Mouse (Mus musculus) effector memory CD4-positive, alpha-beta T cell, adult 5 months (primary cell): Measurements from ENCODE around the gene Traip. TPM values are rescaled to one million over a fixed set of nuclear protein-coding genes. Genes with fewer than 3 reads are reported as not detected.

Experiments
- polyA plus RNA-seq: library from polyadenylated mRNA; unstranded; fragments of 100-300 nt; shearing (Covaris generic); gene quantifications from one replicate; pipeline ENCODE4 v1.2.1, GENCODE M21; 2017

Traip gene
- 2.0 TPM for polyA plus RNA-seq

DNA sequence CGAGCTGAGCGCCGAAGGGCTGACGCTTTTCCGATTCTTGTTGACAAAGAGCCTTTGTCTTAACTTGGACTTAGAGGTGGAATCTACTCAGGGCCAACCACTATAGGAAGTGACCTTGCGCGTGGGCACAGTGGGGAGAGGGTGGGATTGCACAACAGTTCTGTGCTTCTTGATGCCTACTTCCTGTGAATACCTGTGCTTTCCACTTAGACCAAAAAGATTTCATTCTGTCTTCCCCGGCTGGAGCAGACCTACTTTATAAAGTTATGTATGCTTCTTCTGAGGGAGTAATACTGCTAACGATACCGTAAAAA is at the start of gene Traip:
TSS of gene Traip (plus strand) at position 215 of the 314 bp plus-strand sequence.

DNA sequence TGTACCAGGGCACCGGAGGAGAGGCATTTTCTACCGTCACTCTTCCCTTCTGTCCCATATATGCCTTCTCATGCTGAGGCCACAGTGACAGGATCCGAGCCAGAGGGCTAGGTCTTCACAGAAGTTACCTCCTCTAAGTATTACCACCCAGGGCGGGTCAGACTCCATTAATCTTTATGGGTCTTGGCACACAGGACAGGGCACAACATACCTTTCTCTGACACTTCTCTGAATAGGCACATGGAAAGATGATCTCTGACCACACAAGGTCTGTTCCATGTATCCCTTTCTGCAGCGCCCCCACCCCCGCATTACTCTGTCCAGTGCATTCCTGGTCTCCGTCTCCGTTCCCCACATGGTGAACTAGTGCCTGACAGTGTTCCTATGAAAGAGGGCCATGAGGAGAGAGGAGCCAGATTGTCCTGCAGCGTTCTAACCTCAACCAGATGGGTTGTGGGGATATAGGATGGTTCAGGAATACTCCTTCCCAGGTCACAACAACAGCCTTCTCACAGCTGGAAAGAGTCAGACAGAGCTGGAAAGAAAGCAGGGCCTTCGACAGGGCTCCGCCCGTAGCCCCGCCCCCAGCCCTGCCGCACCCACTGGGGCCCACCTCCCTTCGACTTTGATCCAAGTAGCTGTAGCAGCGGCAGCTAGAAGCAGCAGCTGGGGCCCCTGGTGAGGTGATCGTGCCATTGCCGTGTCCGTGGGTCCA is 43.5 kb upstream of the Traip start, which contains the start of gene Mst1r:
TSS of gene Mst1r (plus strand) at position 622 of the 715 bp plus-strand sequence.

DNA sequence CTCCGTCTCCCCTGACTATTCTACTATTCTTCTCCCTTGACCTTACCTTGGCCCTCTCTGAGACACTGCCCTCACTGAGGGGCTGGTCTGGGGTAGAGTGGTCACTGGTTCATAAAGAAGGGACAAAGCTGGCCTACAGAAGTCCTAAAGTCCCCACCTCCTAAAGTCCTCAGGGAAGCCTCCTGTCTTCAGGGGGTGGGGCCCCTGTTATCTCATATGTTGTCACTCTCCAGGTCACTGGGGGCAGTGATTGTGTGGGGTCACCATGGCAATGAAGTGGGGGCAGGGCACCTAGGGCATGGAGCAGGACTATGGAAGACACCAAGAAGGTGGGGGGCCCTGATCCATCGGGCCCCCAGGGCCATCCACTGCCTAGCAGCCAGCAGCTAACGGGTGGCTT is 21.8 kb upstream of the Traip start, which contains the start of gene Actl11:
TSS of gene Actl11 (plus strand) at position 301 of the 400 bp plus-strand sequence.

DNA sequence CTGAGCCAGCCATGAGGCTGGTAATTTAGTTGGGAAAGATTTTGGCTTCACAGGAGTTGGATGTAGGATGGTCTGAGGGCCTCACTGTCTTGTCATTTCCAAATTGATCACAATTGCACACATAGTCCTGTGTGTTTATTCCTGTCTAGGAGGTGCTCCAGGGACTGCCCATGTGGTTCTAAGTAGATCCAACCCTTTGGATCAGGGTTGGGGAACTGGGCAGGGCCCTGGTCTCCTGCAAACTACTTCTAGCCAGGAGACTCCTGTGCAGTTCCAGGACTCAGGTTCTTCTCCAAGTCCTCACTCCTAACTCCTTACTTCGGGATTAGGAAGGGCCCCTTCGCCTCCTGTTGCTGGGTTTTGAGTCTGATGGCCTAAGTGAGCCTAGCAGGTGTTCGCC is 14.6 kb upstream of the Traip start, which contains the start of gene Camkv:
TSS of gene Camkv (plus strand) at position 301 of the 400 bp plus-strand sequence.

DNA sequence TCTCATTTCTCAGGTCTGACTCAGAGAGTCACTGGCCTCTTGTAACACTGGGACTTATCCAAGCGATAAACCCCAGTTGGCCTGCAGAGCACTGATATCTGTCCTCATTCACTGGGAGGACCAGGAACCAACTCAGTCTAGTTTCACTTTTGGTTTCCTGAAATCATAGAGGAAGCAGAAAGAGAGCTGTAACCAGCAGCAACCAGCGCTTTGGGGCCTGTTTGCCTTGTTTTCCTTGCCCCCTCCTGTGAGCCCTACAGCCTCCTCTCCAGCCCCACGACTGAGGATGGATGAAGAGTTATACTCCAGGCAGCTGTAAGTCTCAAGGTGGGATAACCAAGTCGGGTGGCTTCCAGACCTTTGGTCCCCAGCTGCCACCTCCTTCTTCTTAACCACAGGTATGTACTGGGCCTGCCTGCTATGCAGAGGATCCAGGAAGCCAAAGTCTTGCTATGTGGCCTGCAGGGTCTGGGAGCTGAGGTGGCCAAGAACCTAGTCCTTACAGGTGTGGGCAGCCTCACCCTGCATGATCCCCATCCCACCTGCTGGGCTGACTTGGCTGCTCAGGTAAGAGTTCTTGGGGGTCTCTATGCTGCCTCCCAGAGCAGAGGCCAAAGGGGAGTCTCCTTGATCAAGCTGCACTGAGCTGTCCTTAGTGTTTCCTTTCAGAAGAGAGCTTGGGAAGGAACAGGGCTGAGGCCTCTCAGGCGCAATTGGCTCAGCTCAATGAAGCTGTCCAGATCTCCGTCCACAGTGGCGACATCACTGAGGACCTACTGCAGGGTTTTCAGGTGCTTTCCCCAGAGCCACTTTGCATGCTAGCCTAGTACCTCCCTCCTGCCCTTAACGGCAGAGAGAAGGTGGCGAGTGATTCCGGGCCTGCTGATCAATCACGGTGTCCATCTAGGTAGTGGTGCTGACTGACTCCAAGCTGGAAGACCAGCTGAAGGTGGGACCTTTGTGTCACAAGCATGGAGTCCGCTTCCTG is 25.8 kb downstream of the Traip start, which contains the start of gene Uba7:
TSS of gene Uba7 (plus strand) at position 107 of the 988 bp plus-strand sequence.

DNA sequence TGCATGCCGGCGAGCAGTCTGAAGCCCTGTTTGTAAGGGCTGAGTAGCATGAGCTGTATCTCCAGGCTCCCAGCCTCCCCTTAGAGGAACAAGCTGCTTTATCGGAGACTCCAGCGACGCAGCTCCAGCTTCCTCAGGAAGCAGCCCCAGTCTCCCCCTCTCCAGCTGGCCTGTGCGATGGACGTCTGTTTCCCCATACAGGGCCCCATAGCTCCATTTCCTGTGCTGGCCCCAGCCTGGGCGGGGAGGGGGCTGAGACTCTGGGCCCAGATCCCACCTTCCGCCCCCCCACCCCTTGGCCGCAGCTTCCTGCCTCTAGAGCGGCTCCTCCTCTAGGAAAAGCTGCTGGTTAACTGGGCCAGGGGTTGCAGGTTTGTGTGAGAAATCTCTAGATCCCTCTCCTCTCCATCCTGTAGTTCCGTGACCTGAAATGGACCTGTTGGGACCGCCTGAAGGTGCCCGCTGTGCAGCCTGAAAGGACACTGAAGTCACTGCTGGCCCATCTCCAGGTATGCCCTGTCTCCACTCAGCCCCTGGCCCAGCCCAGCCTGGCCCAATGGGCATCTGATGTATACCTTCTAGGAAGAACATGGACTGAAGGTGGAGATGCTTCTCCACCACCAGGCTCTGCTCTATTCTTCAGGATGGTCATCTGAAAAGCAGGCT is 32.9 kb downstream of the Traip start, which contains the start of gene Gm20661:
TSS of gene Gm20661 (plus strand) at position 378 of the 666 bp plus-strand sequence.

DNA sequence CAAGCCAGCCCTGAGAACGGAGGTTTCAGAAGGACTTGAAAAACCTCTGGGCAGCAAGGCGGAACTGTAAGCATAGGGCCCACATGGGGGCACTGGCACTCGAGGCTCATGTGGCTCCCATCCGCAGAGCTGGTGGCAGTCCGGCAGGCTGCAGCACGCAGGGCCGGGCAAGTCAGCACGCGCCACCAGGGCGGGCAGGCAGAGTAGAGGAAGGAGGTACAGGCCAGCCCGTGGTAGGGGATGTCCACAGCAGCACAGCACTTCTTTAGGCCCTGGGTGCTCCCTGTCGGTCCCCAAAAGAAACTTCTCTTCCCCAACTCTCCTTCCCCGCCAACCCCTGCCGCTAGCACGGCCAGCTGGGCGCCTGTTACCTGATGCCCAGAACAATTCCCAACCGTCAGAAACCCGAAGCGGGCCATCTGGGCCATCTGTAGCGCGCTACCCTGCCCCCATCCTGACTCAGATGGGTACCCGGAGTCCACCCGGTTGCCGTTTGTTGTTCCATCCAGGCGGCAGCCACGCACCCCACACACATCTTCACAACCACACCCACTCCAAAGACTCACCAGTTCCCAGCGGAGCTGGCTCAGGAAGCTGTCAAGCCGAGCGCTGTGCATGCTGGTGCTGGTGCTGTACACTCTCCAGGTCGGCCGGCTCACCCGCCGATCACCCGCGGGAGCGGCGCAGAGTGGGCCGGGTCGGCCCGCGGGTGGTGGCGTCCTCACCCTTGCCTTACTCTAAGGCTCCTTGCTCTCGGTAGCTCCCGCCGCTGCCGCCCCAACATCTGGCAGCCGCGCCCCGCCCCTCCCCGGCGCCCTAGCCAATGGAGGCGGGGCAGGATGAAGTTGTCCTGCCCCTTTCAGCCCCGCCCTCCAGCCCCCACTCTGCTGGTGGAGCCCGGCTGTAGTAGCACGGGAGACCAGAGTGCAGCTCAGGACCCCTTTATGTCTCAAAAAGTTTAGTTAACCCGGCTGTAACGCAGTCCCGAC is 35.5 kb downstream of the Traip start, which contains the start of gene Inka1:
TSS of gene Inka1 (minus strand) at position 749 of the 989 bp plus-strand sequence.

DNA sequence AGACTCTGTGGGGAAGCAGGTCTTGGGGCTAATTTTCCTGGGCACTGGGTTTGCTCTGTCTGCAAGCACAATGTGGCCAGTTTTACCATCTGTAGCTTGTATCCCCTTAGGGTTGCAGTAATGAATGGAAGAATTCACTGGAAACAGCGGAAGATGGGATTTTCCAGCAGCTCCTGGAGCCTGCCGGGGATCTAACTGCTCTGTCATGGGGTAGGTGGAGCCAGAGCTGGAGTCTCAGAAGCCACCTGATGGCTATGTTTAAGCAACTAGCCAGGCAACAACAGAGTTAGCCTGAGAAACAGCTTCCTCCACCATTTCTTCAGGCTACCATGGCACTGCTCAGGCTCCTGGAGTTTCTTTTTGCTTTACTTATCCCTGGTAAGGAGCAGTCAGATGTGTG is 42.3 kb downstream of the Traip start, which contains the start of gene Cdhr4:
TSS of gene Cdhr4 (plus strand) at position 301 of the 400 bp plus-strand sequence.

DNA sequence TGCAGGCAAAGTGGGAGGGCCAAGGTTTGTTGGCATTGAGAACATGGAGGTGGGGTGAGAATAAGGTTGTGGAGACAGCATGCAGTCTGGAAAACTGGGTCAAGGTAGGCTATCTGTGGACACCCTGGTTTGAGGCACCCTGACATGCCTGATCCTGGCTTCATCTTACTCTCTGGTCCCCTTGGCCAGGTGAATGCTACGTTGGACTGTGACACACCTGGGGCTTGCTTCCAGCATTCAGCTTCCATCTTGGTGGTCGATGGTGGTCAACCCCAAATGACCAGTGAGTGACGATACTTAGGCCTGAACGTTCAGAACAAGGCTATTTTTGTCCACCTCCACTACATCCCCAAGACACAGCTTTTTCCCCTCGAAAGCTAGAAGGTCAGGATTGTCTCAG is 46.1 kb downstream of the Traip start, which contains the start of gene Gm20662:
TSS of gene Gm20662 (plus strand) at position 301 of the 400 bp plus-strand sequence.

DNA sequence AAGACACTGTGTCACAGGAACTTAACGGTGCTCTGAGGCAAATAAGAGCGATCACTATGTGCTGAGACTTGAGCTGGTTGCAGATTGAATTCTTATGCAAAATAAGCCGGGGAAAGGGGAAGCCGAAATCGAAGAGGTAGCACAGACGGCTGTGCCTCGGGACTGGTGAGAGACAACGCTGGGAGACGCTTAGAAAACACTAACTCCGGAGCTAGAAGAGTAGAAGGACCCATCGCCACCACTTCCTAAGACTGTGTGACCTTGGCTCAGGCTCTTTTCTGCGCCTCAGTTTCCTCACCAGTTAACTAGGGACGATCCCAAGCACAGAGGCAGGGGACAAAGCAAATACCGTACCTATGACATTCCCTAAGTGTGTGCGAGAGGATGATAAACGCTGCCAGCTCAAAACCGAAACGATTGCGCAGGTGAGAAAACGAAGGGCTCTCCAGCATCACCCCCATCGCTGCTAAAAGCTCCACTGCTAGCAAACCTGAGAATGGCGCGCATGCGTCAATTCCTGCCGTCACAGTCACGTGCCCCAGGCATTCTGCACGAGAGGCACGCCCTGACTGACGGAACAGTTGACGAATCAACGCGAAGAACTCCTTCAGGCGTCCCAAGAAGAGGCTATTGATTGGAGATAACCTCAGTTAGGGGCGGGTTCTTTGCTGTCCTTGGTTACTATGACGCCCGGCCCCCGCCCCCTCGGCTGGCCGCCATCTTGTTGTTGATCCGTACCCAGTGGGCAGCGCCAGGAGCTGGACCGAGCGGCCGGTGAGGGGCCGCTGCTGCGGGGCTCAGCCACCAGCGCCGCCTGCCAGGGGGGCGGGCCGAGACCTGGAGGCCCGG is 52.2 kb downstream of the Traip start, which contains the start of gene Ip6k1:
TSS of gene Ip6k1 (plus strand) at position 580 of the 849 bp plus-strand sequence.

Other genes with a start within 250 kb of the Traip start
- 0.22 TPM for gene Sema3f, start 239.7 kb upstream of the Traip start, polyA plus RNA-seq
- 306 TPM for gene Rbm5, start 179.1 kb upstream of the Traip start, polyA plus RNA-seq
- 110 TPM for gene Rbm6, start 76.9 kb upstream of the Traip start, polyA plus RNA-seq
- gene Mon1a, start 62.0 kb upstream of the Traip start, polyA plus RNA-seq: 19.9 TPM
- not detected for gene Mst1r, start 43.3 kb upstream of the Traip start, polyA plus RNA-seq
- not detected for gene Actl11, start 21.7 kb upstream of the Traip start, polyA plus RNA-seq
- gene Camkv, start 14.5 kb upstream of the Traip start, polyA plus RNA-seq: not detected
- 150 TPM for gene Uba7, start 25.4 kb downstream of the Traip start, polyA plus RNA-seq
- gene Gm20661, start 32.9 kb downstream of the Traip start, polyA plus RNA-seq: not detected
- 0.61 TPM for gene Inka1, start 35.7 kb downstream of the Traip start, polyA plus RNA-seq
- gene Cdhr4, start 42.4 kb downstream of the Traip start, polyA plus RNA-seq: not detected
- not detected for gene Gm20662, start 46.2 kb downstream of the Traip start, polyA plus RNA-seq
- 146 TPM for gene Ip6k1, start 52.4 kb downstream of the Traip start, polyA plus RNA-seq
- gene Gmppb, start 99.1 kb downstream of the Traip start, polyA plus RNA-seq: 25.0 TPM
- 1.4 TPM for gene Amigo3, start 103.0 kb downstream of the Traip start, polyA plus RNA-seq
- 3.1 TPM for gene Mst1, start 130.3 kb downstream of the Traip start, polyA plus RNA-seq
- gene Rnf123, start 133.2 kb downstream of the Traip start, polyA plus RNA-seq: 110 TPM
- 54.4 TPM for gene Apeh, start 144.5 kb downstream of the Traip start, polyA plus RNA-seq
- 0.30 TPM for gene Bsn, start 240.2 kb downstream of the Traip start, polyA plus RNA-seq